Mouse (Mus musculus) lung, postnatal 14 days (tissue): ENCODE results near the gene Arhgap17.
A peak's percentile ranks its signal among the peaks of the same experiment; 100 is the strongest.

Source experiments
- DNase-seq: peaks from one replicate; pipeline ENCODE4 v3.0.0; 2021

The Arhgap17 gene

DNA sequence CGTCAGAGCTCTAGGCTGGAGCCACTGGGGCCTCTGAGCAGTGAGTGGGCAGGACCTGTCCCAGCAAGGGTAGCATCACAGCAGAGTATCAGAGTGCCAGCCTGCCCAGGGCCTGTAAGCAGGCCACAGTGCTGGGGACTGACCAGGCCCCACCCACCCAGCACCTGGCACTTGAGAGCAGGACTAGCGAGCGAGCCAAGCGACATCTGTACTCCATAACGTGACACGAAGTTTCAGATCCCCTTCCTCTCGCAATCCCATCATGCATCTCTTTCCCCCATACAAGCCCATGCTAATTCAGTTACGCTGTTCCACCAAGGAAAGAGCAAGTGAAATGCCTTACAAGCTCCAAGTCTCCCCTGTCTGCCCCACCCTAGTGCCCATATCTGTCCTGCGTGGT, 39.2 kb downstream of the Arhgap17 start:
- DNase-seq, result no peak

DNA sequence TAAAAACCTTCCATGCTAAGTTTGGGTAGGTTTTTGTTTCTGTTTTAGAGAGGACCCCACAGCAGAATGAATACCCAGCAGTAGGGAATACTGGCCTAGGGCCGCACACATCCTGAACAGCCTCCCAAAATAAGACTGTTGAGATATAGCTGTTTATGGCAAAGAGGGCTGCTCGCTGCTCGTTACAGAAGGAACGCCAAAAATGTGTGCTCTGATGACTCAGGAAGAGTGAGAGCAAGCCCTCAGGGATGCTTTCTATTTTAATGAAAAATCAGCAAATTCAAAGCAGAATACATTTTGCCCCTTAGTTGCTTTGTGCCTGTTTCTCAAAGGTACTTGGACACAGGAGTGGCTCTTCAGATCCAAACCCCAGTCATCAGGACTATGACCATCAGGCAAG, 41.8 kb downstream of the Arhgap17 start:
- no peak for DNase-seq

DNA sequence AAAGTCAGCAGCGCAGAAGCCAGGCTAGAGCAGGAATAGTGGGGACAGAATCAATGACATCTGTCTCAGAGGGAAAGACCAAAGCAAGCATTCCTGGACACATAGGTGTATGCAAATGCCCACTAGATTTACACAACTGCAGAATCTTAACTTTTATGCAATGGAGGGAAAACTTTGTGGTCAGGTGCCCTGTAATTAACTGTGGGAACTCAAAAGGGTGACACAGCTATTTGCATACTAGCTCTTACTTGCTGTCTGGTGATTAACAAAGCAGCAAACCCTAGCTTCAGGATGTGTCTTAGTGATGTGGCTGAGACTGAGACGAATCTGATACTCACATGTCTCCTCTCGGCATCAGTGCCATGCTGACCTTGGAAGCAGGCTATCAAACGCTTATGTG, 42.8 kb downstream of the Arhgap17 start:
- DNase-seq, result no peak

- DNase-seq, result no peak
Observed at GRCm38 (mm10) chr7:123326062-123326461, 43.7 kb downstream of the Arhgap17 start.

DNA sequence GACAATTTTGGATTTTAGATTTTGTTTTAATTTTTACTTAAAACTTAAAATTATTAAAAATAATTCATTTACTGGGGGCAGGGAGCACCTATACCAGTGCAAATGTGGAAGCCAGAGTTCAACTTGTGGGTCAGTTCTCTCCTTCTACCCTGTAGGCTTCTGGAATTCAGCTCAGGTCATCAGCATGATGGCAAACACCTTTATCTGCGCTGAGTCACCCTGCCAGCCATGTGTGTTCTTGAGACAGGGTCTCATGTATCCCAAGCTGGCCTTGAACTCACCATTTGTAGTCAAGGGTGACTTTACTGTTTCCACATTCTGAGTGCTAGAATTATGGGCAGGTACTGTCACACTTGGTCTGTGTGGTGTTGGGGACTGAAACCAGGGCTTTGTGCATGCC, 45.6 kb downstream of the Arhgap17 start:
- no peak for DNase-seq

GRCm38 (mm10) chr7:123323388-123323787, 46.3 kb downstream of the Arhgap17 start:
- DNase-seq, result peak; percentile 63

DNA sequence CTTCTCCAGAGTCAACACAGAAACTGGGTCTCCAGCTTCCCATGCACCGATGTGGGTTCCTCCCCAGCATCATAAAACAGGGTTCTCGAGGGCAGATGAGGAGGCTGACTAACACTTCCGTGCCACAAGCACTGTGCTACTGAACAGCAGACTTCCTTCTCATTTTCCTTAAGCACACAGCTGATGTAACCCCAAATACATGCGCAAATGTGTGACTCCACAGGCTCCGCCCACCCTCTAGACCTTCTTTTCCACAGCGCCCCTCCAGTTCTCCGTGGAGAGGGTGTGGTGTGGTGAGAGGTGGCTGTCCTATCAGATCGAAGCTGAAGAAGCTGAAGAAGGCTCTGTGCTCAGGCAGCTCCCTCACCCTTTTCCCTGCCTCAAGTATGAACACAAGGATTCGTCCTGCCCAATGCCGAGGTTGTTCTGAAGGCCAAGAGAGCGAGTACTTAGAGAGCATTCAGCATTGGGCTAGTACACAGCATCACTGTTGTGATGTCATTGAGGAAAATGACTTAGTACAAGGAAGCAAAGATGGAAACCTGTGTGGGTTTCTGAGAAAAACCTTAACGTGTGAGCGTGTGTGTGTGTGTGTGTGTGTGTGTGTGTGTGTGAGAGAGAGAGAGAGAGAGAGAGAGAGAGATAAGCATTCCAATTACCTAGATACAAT, 47.1 kb downstream of the Arhgap17 start:
- DNase-seq, result peak; percentile 42

DNA sequence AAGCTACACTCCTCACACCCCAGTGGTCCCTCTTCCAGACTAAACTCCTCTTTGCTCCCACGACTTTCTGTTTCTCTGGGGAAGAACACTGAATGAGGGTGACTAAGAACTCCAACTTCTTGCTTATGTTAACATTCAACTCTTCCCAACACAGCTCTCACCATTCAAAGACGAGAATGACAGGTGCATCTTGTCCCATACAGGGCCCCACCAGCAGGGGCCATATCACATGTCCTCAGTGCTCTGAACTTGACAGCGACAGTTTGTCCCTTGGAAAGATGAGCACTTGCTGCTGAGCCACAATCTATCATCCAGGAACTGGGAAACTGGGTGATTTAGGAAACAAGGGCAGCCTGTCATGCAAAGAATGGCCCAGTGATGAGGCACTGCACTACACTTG, 57.0 kb downstream of the Arhgap17 start:
- DNase-seq, result no peak

- no peak for DNase-seq
Observed at GRCm38 (mm10) chr7:123311836-123312235, 57.9 kb downstream of the Arhgap17 start.

- DNase-seq, result no peak
Observed at GRCm38 (mm10) chr7:123307887-123308558, 61.7 kb downstream of the Arhgap17 start.

GRCm38 (mm10) chr7:123307236-123307635, 62.5 kb downstream of the Arhgap17 start:
- no peak for DNase-seq

DNA sequence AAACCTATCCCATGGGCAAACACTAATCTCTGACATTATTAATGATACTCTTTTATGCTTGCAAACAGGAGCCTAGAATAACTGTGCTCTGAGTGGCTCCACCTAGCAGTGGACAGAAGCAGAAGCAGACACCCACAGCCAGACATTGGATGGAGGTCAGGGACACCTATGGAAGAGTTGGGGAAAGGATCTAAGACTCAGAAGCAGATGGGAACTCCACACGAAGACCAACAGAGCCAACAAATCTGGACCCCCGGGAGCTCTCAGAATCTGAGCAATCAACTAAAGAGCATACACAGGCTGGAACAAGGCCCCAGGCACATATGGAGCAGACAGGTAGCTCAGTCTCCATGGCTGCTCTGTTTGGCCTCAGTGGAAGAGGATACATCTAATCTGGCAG, 64.3 kb downstream of the Arhgap17 start:
- DNase-seq, result no peak

GRCm38 (mm10) chr7:123300258-123300657, 69.5 kb downstream of the Arhgap17 start:
- no peak for DNase-seq

GRCm38 (mm10) chr7:123298225-123298624, 71.5 kb downstream of the Arhgap17 start:
- peak; percentile 49 for DNase-seq

GRCm38 (mm10) chr7:123296097-123296496, 73.6 kb downstream of the Arhgap17 start:
- DNase-seq, result no peak

DNA sequence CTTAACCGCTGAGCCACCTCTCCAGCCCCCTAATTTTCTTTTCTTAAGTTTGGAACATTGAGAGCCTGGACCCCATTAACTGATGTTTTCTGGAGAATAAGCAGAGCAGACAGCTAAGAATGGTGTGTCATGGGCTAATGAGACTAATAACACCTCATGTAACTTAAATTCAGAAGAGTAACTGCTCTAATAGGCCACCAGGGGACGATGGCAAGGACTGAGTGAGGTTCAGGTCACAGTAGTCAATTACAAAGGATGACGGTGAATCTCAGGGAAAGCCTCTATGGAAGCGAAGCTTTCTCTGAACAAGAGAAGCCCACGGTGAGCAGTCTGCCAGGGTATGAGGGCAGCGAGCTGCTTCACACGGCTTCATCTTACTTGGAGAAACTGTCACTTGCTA, 74.3 kb downstream of the Arhgap17 start:
- DNase-seq, result no peak

DNA sequence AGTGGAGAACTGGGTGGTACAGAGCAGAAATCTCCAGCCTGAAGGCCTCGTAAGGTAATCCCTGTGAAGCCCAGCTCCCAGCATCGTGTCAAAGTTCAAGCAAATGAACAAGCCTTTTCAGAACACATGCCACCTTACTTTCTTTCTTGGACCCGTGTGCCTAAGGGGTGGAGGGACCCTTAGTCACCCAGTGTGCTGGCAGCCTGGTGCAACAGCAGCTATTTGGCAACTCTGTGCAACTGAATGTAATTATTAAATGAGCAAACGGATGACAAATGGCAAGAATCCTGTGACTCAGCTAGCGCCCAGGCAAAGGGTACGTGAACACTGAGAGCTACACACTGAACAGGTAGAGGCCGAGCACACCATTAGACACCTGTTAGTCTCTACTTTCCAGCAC, 75.8 kb downstream of the Arhgap17 start:
- no peak for DNase-seq

DNA sequence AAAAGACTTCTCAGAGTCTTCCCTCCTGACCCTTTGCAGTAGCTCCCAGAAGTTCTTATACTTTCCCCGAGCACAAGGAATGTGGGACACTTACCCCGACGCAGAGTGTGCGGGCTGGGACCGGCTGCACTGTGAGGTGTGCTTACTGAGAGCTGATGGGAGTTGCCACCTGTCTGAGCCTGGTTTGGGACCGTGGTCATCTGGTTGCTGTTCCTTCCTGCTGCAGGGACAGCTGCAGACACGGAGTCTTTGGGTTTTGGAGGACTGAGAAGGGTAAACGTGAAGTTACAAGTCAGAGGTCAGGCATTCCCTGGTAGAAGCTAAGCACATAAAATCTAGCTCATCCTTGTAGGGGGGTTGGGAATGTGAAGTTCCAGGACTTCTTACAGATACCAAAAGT, 77.8 kb downstream of the Arhgap17 start:
- no peak for DNase-seq

DNA sequence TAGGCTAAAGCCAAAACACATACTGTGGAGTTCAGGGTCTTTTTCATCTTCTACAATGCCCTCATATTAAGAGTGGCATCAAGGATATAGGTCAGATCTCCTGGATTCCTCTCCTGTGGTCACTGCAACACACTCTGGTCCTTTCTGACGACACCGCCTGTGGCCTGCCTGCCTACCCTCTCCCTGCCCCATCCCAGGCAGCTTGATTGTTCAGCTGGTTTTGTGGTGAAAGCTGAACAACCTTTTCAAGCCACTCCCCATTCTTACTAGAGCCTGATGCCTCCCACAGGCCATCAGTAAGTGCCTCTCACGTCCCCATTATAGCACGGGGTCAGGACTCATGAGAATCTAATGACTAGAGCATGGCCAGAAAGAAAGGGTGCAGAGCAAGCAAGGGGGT, 80.5 kb downstream of the Arhgap17 start:
- no peak for DNase-seq

- no peak for DNase-seq
Observed at GRCm38 (mm10) chr7:123287903-123288302, 81.8 kb downstream of the Arhgap17 start.

- DNase-seq, result no peak
Observed at GRCm38 (mm10) chr7:123285896-123286295, 83.8 kb downstream of the Arhgap17 start.

DNA sequence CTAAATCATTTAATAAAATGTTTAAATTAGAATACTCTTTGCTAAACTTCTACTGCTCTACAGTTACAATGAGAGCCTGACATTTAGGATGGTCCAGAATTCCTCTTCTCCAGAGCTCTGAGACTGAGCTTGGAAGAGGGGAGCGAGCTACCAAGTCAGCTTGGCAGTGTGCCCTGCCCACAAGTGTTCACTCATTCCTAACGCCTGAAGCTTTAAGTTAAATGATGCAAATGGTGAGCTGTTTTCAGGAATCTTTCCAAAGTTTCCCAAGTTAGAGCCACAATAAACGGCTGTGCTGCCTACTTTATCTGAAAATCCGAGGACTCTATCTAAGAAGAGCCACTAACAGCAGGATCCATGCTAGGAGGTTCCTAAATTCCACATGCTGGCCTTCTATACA, 85.9 kb downstream of the Arhgap17 start:
- DNase-seq, result no peak

DNA sequence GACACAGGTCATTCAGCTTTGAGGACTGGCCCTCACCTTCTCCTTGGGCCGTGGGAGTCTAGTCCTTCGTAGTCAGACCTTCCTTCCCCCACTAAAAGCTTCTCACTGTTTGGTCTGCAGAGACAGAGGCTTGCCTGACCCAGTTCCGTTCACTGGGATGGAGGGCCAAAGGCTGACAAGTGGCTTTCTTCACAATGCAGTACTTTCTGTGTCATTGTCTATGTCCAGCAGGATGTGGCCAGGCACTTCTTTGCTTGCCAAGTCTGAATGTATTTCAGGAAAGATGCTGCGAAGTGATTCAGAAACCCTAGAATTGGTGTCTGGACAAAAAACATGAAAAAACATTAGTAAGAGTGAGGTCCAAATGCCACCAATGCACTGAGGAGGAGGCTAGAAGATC, 89.9 kb downstream of the Arhgap17 start:
- no peak for DNase-seq

DNA sequence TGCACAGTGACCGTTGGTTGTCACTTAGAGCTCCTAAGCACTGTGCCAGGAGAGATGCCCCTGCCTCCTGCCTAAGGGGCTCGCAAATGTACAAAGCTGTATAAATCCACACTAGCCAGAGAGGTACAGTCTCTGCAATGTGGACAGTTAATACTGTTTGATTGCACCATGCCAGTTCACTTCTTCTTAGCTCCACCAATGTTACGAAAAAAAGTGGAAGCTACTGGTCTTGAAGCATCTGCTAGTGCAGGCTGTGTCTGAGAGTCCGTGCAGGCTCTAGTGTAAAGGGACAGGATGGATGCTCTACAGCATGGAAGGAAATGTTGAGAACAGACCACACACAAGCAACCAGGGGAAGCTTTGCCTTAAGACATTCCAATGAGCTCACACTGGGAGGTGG, 93.1 kb downstream of the Arhgap17 start:
- no peak for DNase-seq

- no peak for DNase-seq
Observed at GRCm38 (mm10) chr7:123273056-123273455, 96.7 kb downstream of the Arhgap17 start.
